Mouse (Mus musculus) embryonic facial prominence, embryonic 12.5 days (tissue): ENCODE measurements around the gene Rccd1. TPM values are rescaled to one million over a fixed set of nuclear protein-coding genes. Genes with fewer than 3 reads are reported as not detected.
A peak's percentile ranks its signal among the peaks of the same experiment; 100 is the strongest.

Source experiments
- ATAC-seq: fragments of 200-750 bp; cut with Nextera tagmentation; 2 replicates; pipeline ENCODE4 v1.8.0; 2017; ENCODE audit not compliant: insufficient number of reproducible peaks, insufficient read depth, low FRiP score, low TSS enrichment
- H3K27ac ChIP-seq: fragments of 300-500 bp; sonication (generic); 2 replicates; pipeline ENCODE4 v1.5.1; 2016; ENCODE audit warnings: mild to moderate bottlenecking
- H3K27me3 ChIP-seq: fragments of 300-500 bp; sonication (generic); 2 replicates; pipeline ENCODE4 v1.6.1; 2016; ENCODE audit warnings: mild to moderate bottlenecking, moderate library complexity
- H3K36me3 ChIP-seq: fragments of 300-500 bp; sonication (generic); 2 replicates; pipeline ENCODE4 v1.6.1; 2016; ENCODE audit warnings: mild to moderate bottlenecking
- H3K4me1 ChIP-seq: fragments of 300-500 bp; sonication (generic); 2 replicates; pipeline ENCODE4 v1.6.1; 2016
- H3K4me2 ChIP-seq: fragments of 300-500 bp; sonication (generic); replicated peaks from 2 replicates; pipeline ENCODE4 v1.6.1; 2016; ENCODE audit warnings: mild to moderate bottlenecking, moderate library complexity
- H3K4me3 ChIP-seq: fragments of 300-500 bp; sonication (generic); 2 replicates; pipeline ENCODE4 v1.5.1; 2016; ENCODE audit warnings: mild to moderate bottlenecking
- H3K9ac ChIP-seq: fragments of 300-500 bp; sonication (generic); 2 replicates; pipeline ENCODE4 v1.6.1; 2016; ENCODE audit warnings: mild to moderate bottlenecking, moderate library complexity
- H3K9me3 ChIP-seq: fragments of 300-500 bp; sonication (generic); 2 replicates; pipeline ENCODE4 v1.6.1; 2016; ENCODE audit warnings: mild to moderate bottlenecking, moderate library complexity
- WGBS: fragments of 180-500 bp; shearing (Covaris S2); methylation state at CpG from one replicate; pipeline ENCODE4 v1.1.7; 2016; 5-methylcytosine and 5-hydroxymethylcytosine counted together
- polyA plus RNA-seq: library from polyadenylated mRNA; unstranded; fragments of >200 nt; fragmentation: Nextera tagmentation; extraction: Ambion mirVana; gene quantifications from 2 replicates; pipeline ENCODE4 v1.2.1, GENCODE M21; 2016

The Rccd1 gene
- polyA plus RNA-seq, 1 experiment from 2014 or later = 14.3 TPM

- Histone ChIP-seq H3K9ac (no peak overlapping the region), H3K27ac (no peak overlapping the region), H3K36me3 (peaks cover 24% of the 10 kb centered on the region), H3K9me3 (no peaks in the 10 kb centered on the region), H3K4me2 (no peak overlapping the region), H3K27me3 (no peaks in the 10 kb centered on the region), H3K4me1 (peaks cover 9% of the 10 kb centered on the region), H3K4me3 (no peak overlapping the region)
- no peak for ATAC-seq
- 81% methylated on average over 3 of the region's 3 CpGs for WGBS
These were observed 27.2 kb downstream of the Rccd1 start for GRCm38 (mm10) chr7:80297041-80297440.

GRCm38 (mm10) chr7:80296462-80296861 lies 27.8 kb downstream of the Rccd1 start:
- ATAC-seq = no peak
- Histone ChIP-seq H3K27ac (no peak overlapping the region), H3K9ac (no peak overlapping the region), H3K4me3 (no peak overlapping the region), H3K36me3 (peaks cover 18% of the 10 kb centered on the region), H3K27me3 (no peaks in the 10 kb centered on the region), H3K4me2 (peak overlapping the region; percentile 69), H3K4me1 (peaks cover 9% of the 10 kb centered on the region), H3K9me3 (no peaks in the 10 kb centered on the region)
- 93% methylated on average over 6 of the region's 6 CpGs for WGBS

DNA sequence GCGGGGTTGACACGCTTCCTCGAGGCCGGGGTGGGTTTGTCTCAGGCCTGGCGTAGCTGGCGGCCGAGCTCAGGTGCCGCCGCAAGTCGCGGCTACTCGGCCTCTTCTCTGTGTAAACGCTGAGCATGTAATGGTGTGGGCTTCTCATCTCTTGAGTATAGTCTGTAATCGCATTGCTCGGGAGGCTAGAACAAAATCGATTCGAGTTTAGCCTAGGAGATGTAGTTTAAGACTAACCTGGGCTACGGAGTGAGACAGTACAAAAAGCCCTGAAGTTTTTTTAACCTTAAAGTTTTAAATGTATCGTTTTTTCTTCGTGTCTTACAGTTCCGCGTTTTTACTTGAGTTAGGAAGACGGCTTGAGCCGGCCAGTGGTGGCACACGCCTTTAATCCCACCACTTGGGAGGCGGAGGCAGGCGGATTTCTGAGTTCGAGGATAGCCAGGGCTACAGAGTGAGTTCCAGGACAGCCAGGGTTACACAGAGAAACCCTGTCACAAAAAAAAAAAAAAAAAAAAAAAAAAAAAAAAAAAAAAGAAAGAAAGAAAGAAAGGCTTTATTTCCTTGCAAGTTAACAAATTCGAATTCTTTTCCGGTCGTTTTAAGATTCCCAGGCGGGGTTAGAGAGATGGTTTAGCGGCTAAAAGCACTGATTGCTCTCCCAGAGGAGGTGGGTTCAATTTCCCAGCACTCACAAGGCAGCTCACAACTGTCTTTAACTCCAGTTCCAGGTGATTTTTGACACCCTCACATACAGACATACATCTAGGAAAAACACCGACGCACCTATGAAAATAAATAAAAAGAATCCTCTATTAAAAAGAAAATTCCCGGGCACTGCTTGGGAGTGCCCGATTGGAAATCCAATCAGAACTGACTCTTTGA lies 29.2 kb downstream of the Rccd1 start:
- Histone ChIP-seq H3K9ac (peak overlapping the region; percentile 79), H3K36me3 (peaks cover 9% of the 10 kb centered on the region), H3K4me1 (peaks cover 9% of the 10 kb centered on the region), H3K27ac (peak overlapping the region; percentile 90), H3K27me3 (no peaks in the 10 kb centered on the region), H3K9me3 (no peaks in the 10 kb centered on the region), H3K4me3 (peak overlapping the region; percentile 84), H3K4me2 (peak overlapping the region; percentile 69)
- WGBS = 9% methylated on average over 37 of the region's 37 CpGs
- no peak; the same call in 1 of the 2 replicates for ATAC-seq

DNA sequence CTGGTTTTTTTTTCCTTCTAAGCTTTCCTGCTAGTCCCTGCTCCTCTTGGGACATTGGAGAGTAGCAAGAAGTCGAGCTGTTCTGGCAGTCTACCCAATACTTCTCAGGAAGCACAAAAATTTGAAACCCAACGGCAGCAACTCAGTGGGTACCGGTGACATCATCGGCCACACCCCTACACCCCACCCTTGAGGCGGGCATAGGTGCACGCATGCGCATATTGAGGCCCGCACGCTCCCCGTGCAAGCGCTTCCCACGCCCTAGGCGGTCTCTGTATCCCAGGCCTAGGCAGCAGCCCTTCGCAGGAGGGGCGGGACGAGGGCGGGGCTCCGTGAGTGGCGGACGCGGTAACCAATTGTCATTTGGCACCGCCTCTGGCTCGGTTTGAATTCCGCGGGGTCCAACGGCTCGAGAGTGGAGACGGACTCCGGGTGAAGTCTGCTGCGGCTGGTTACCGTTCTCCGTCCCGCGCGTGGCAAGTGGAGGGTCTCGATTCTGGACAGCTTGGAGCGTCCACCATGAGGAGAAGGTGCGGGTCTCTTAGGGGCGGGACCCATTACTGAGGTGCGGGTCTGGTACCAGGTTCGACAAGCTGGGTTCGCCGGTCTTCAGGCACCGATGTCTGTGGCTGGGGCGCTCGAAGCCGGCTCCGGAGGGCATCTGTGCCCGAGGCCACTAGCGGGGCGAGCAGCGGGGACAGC lies 30.0 kb downstream of the Rccd1 start, which contains the start of gene Prc1:
TSS of gene Prc1 (plus strand) at position 389 of the 702 bp plus-strand sequence.
- H3K4me1 ChIP-seq = peaks cover 9% of the 10 kb centered on the region
- H3K27me3 ChIP-seq = no peaks in the 10 kb centered on the region
- peaks cover 8% of the 10 kb centered on the region; the same call in 1 of the 2 replicates for H3K36me3 ChIP-seq
- peak within 1 kb of the TSS; percentile 79 for H3K9ac ChIP-seq
- H3K9me3 ChIP-seq = no peaks in the 10 kb centered on the region
- peak within 1 kb of the TSS; percentile 84 for H3K4me3 ChIP-seq
- peak; percentile 98 for ATAC-seq
- under 1% methylated on average over 52 of the region's 52 CpGs for WGBS
- peak within 1 kb of the TSS; percentile 90 for H3K27ac ChIP-seq
- peak within 1 kb of the TSS; percentile 69 for H3K4me2 ChIP-seq

- Histone ChIP-seq H3K9me3 (no peaks in the 10 kb centered on the region), H3K27me3 (no peaks in the 10 kb centered on the region), H3K27ac (no peak overlapping the region), H3K4me1 (no peaks in the 10 kb centered on the region), H3K4me3 (no peak overlapping the region), H3K36me3 (peaks cover 67% of the 10 kb centered on the region), H3K9ac (no peak overlapping the region), H3K4me2 (no peak overlapping the region)
- 68% methylated on average over 10 of the region's 10 CpGs for WGBS
- 0 out of 2 replicates have a peak, but pooled peaks have one; percentile 22 for ATAC-seq
These were observed 36.5 kb downstream of the Rccd1 start for GRCm38 (mm10) chr7:80287736-80288135.

DNA sequence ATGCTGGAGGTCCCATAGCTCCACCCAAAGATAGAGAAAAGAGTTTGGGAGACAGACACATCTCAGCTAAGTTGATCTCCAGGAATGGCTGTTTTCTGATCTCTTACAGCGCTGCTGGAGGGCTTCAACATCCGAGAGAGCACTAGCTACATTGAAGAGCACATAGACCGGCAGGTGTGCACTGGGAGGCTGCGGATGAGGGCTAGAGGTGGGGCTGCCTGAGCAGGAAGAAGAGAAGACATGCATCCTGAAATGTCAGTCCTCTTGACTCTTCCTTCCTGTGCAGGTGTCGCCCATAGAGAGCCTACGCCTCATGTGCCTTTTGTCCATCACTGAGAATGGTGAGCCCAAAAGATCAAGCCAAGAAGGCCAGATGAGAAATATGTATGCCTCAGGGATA lies 38.5 kb downstream of the Rccd1 start:
- no peak overlapping the region for H3K9ac ChIP-seq
- peaks cover 67% of the 10 kb centered on the region for H3K36me3 ChIP-seq
- no peak for ATAC-seq

DNA sequence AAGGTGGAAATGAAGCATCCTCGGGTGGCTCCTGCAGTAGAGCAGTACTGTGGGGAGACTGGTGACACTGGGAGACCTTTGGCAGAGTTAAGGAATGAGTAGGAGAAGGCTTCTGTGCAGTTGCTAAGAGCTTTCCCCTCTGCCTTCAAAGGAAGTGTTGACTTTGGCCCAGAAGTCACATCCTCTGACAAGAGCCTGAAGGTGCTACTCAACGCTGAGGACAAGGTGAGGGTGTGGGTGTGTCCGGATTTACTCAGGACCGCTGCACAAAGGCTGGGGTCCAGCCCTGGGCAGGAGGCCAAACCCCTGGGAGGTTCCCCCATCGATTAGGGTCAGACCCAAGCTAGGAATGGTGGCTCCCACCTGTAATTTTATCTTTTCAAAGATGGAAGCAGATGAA lies 39.9 kb downstream of the Rccd1 start:
- Histone ChIP-seq H3K27me3 (no peaks in the 10 kb centered on the region), H3K9me3 (no peaks in the 10 kb centered on the region), H3K4me3 (no peak overlapping the region), H3K27ac (no peak overlapping the region), H3K9ac (no peak overlapping the region), H3K4me2 (no peak overlapping the region), H3K36me3 (peaks cover 66% of the 10 kb centered on the region), H3K4me1 (no peaks in the 10 kb centered on the region)
- ATAC-seq = no peak
- 93% methylated on average over 5 of the region's 5 CpGs for WGBS

More for the DNA sequence above, 38.5 kb downstream of the Rccd1 start:
- Histone ChIP-seq H3K9me3 (no peaks in the 10 kb centered on the region), H3K27me3 (no peaks in the 10 kb centered on the region), H3K4me1 (no peaks in the 10 kb centered on the region), H3K4me2 (no peak overlapping the region), H3K27ac (no peak overlapping the region), H3K4me3 (no peak overlapping the region)
- WGBS = 93% methylated on average over 6 of the region's 6 CpGs

GRCm38 (mm10) chr7:80283226-80283918 lies 40.9 kb downstream of the Rccd1 start:
- Histone ChIP-seq H3K4me2 (no peak overlapping the region), H3K27me3 (no peaks in the 10 kb centered on the region), H3K36me3 (peaks cover 64% of the 10 kb centered on the region), H3K4me3 (no peak overlapping the region), H3K4me1 (no peaks in the 10 kb centered on the region), H3K9me3 (no peaks in the 10 kb centered on the region), H3K9ac (no peak overlapping the region), H3K27ac (no peak overlapping the region)
- no peak for ATAC-seq
- WGBS = 84% methylated on average over 3 of the region's 3 CpGs

DNA sequence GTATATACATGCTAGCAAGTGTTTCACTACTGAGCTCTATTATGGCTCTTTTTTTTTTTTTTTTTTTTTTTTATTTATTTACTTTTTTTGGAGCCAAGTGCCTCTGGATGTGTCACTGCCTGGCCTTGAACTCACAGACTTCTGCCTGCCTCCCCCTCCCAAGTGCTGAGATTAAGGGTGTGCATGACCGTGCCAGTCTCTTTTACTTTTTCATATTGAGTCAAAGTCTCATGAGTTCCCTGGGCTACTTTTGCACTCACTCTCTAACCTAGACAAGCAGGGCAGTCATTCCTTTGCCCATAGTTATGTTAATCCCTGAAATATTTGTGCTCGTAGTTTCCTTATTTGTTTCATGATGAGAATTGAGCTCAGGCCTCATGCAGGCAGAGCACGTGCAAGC lies 42.6 kb downstream of the Rccd1 start:
- no peak overlapping the region for H3K27ac ChIP-seq
- H3K4me3 ChIP-seq = no peak overlapping the region
- 86% methylated on average over 3 of the region's 3 CpGs for WGBS
- H3K9me3 ChIP-seq = no peaks in the 10 kb centered on the region
- no peaks in the 10 kb centered on the region for H3K27me3 ChIP-seq
- H3K4me2 ChIP-seq = no peak overlapping the region
- H3K9ac ChIP-seq = no peak overlapping the region
- H3K36me3 ChIP-seq = peaks cover 59% of the 10 kb centered on the region
- H3K4me1 ChIP-seq = no peaks in the 10 kb centered on the region
- no peak for ATAC-seq

- no peak overlapping the region for H3K4me2 ChIP-seq
- H3K9me3 ChIP-seq = no peaks in the 10 kb centered on the region
- H3K4me3 ChIP-seq = no peak overlapping the region
- H3K4me1 ChIP-seq = no peaks in the 10 kb centered on the region
- no peaks in the 10 kb centered on the region for H3K27me3 ChIP-seq
- no peak overlapping the region for H3K27ac ChIP-seq
- ATAC-seq = no peak
- no peak overlapping the region for H3K9ac ChIP-seq
- WGBS = 90% methylated on average over 2 of the region's 2 CpGs
- peaks cover 60% of the 10 kb centered on the region for H3K36me3 ChIP-seq
These were observed 43.3 kb downstream of the Rccd1 start for GRCm38 (mm10) chr7:80280998-80281397.

DNA sequence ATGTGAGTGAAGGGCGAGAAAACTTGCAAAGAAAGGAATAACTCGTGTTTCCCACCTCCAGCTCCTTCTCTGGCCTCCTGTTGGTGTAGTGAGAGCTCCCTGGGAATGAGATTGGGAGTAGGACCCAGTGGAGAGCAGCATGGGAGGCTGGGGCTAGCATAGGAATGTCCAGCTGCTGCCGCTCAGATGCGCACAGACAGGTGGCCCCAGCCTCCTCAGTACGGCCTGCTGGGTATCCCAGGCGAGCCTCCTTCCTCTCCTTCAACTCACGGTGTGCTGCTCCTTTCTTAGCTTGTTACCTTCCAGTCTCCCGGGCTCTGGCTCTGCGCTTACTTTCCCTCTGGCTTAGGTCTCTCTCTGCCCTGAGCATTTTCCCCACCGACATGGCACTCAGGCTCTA lies 44.2 kb downstream of the Rccd1 start:
- Histone ChIP-seq H3K4me3 (no peak overlapping the region), H3K9ac (no peak overlapping the region), H3K9me3 (peaks cover 3% of the 10 kb centered on the region), H3K4me2 (no peak overlapping the region), H3K27me3 (no peaks in the 10 kb centered on the region), H3K4me1 (no peaks in the 10 kb centered on the region), H3K36me3 (peaks cover 58% of the 10 kb centered on the region), H3K27ac (no peak overlapping the region)
- no peak for ATAC-seq
- WGBS = 82% methylated on average over 10 of the region's 10 CpGs
